Mouse (Mus musculus) c-Kit-positive CD71-positive TER-119-positive erythroid progenitor cells, embryonic 14.5 days (primary cell): ENCODE measurements around the gene Pnpo.

ENCODE experiments used
- DNase-seq: peaks from one replicate; pipeline ENCODE4 v3.0.0-alpha.2; 2013; ENCODE audit warnings: low spot score

Gene Pnpo

DNA sequence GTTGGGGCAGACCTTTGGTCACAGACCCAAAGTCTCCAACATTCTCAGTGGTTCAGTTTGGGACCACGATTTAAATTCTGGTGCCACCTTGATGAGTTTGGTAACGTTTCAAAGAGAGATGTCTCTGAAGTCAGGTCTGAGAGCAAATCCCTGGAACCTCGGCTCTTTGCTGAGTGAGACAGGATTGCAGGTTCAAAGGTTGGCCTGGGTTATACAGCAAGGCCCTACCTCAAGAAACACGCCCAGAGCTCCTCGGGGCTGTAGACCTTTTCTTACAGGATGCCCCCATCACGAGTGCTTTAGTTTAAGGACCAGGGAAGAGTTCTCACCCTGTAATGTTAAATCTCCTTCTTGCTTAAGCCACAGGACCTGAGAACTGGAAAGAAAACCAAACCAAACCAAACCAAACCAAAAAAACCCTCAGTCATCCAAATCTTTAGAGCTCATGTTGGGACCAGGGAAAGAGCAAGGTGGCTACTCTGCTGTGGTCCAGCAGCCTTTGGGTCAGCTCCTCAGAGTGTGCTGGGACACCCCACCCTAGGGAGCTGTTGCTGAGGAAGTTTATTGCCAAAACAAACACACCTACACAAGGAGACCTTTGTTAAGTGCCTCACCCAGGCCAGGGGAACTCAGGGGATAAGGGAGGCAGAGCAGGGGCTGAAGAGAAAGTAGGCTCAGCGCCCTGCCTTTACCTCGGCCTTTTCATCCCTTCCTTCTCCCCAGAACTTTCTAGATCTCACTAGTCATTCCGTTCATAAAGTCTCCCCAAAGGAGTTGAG is 7.7 kb downstream of the Pnpo start:
- DNase-seq, result no peak

DNA sequence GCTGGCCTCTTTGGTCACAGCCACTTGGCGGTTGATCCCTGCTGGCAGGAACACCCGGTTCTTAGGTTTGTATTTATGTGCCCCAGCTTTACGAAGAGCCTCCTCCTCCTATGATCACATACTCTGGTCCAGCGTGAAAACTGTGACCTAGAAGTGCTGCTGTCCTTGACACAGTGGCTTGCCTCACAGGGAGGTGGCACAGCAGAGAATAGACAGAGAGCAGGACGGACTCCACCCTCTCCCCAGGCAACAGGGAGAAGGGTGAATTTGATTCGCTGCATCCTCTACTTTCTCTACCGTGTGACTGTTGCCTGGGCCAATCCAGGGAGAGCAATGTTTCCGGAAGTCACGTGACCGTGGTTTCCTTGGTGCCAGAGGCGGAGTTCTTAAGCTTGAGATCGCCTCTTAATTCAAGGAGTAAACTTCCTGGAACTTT is 8.8 kb downstream of the Pnpo start:
- peak; percentile 82 for DNase-seq

DNA sequence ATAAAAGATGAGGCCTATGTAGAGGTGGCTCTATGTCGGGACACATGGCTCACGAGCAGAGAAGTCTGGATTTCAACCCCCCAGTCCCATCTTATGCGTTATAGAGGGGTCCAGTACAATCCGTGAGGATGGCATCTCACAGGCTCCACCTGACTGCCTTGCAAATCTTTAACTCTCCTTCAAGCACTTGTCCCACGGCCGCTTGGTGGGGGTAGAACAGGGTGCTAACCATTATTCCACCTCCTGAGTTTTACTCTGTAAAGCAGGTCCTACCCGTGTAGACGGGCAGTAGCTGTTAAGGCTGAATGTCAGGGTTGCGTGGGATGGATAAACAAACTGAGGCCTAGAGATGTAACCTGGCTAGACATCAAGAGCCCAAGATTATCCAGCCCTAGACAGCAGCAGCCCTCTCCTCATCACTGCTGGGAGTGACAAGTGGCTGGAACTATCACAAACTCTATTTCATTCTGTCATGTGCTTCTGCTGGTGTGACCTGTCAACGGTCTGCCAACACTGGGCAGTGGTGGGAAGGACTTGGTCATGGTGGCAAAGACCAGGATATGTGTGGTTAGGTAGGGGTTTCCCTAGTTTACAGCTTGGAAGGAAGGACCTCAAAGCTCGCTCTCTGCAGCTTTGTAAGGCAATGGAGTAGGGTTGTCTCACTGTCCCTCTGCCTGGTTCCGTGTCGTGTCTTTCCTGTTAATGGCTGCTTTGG is 10.1 kb downstream of the Pnpo start:
- no peak for DNase-seq

DNA sequence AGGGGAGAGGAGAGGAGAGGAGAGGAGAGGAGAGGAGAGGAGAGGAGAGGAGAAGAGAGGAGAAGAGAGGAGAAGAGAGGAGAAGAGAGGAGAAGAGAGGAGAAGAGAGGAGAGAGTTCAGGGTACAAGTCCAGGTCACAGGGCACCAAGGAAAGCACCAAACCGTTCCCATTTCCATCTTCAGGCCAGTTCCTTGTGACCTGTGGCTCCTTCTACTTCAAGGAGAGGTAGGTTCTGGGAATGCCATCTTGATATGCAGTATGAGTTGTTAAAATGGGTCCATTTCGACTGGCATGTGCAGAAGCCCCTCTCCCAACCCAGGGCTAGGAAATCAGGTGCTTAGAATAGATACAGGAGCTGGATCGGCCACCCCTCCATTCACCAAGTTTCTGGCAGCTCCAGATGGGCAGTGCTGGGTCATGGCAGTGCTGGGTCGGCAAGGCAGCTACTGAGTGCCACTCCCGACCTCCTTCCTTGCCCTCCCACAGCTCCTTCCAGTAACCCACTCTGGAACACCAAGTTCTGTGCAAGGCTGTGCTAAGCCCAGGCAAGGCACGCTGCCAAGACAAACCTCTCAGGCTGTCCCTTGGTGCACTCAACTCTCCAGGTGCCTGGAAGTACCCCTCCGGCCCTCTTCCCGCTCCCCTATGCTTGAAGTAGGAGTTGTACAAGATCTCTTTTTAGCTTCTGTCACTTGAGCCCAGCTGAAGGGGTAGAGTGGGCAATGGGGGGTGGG is 12.3 kb downstream of the Pnpo start:
- no peak for DNase-seq

DNA sequence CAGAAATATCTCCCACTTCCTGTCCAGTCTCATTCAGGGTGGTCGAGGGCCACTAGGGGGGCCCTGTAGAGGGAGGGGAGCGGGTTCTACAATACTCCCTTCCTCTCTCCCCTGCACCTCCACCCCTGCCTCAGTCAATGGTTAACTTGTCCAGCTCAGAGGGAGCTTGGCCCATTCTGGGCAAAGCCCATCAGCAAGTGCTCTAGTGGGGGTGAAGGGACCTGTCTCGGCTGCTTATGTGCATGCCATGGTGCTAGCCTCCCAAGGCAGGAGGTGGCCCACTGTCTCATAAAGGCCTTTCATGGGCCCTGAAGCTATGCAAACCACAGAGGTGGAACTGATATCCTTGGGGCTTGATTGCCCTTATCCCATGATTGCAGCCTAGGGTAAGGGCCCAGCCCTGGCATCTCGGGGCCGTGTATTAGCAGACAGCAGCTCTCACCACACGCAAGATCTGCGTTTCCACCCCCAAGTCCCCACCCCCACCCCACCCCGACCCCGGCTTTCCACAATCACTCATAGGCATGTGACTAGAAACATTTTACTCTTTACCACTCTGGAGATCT is 13.9 kb downstream of the Pnpo start:
- DNase-seq, result no peak

DNA sequence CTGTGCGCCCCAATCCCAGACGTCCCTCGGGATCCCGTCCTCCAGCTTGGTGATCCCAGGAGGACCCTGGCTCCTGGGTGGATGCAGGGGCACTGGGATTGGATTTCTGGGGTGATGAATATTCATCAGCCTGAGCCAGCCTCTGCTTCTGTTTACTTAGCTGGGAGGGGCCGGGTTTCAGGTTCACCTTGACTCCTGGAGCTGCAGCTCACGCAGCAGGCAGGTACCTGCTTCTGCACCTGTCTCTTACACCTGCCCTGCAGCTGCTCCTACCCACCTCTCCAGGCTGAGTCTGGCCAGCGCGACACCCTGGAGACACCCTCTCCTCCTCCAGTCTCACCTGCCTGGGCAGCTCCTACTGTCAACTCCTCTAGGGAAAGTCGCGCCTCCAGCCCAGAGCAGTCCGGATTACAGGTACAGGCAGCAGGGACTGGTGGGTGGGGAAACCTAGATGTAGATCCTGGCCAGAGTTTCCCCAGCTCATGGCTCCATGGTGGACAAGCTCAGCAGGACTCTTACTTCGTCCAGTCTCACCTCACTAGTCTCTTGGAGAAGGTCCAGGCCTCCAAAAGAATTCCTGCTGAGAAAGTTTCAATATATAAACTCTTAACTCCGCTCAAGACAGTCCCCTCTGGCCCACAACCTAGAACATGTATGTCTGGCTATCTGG is 14.6 kb downstream of the Pnpo start:
- no peak for DNase-seq

DNA sequence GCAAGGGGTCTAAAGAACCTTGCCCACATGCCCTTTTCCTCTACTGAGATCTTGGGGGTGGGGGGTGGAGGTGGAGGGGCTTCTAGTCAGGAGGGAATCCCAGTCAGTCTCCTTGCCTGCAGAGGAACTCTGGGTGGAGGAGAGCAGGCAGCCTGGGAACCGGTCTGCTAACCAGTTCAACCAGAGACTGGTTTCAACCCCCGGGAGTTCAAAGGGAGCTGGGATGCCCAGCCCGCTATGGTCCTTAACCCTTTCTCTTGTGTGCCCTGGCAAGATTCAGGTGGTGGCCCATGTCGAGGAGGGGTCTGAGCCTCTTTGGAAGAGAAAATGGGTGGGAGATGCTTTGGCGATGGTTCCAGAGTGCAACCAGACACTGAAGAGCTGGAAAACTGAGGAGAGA is 15.1 kb downstream of the Pnpo start:
- DNase-seq, result no peak

DNA sequence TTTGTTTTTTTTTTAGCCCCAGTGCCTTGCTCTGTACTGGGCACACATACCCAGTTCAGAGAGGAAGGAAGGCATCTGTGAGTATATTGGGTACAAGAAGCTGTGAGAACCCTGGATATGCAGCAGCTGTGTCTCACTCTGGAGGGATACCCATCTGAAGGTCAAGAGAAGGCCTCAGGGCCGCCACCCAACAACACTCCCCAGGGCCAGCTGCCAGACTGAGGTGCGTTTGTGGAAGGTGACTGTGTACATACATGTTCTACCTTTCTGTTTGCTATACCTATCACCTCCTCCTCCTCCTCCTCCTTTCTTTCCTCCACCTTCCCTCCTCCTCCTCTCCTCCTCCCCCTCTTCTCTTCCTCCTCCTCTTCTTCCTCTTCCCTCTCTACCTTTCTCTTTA is 15.7 kb downstream of the Pnpo start, which contains the start of gene Prr15l:
Gene Prr15l, plus strand, starts transcription at position 17 of the 400 bp plus-strand sequence.
- DNase-seq, result no peak

DNA sequence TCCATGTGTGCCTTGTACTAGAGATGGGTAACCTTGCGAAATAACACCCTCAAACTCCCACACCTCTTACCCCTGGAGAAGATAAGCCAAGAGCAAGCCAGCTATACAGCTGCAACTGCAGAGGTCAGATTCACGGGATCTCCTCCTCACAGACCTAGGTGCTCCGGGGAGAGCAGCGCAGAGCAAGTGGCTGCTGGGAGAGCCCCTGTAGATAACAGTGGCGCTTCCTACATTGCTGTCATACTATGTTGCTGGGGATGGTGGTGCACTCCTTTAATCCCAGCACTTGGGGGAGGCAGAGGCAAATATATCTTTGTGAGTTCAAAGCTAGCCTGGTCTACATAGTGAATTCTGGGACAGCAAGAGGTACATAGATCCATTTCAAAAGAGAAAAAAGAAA is 17.2 kb downstream of the Pnpo start:
- DNase-seq, result peak; percentile 59

DNA sequence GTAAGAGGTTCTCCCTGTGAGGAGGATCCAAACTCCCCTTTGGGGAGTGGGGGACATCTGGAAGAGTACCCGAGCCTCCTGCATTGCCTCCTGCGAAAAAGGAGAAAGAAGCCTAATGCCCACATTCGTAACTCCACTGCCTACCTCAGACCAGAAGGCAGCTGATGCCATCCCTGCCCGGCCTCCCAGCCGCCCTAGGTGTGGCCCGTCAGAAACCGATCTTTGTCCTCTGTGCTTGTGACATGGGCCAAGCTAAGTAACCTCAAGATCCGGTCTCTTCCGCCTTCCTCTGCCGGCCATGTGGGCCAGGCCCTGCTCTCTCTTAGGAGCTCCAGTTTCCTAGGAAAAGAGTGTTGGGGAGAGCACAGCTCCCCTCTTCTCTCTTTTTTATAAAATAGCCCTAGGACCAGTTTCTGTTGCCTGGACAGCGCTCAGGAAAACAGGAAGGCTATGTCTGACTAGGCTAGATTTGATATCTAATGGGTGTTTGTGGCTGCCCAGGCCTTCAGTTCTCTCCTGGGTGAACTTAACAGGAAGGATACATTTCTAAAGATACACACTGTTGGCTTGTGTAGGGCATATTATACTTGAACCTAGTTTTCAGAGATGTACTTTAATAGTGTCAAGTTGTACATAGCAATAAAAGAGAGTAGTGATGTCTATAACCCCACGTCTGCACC is 18.2 kb downstream of the Pnpo start:
- DNase-seq, result no peak

DNA sequence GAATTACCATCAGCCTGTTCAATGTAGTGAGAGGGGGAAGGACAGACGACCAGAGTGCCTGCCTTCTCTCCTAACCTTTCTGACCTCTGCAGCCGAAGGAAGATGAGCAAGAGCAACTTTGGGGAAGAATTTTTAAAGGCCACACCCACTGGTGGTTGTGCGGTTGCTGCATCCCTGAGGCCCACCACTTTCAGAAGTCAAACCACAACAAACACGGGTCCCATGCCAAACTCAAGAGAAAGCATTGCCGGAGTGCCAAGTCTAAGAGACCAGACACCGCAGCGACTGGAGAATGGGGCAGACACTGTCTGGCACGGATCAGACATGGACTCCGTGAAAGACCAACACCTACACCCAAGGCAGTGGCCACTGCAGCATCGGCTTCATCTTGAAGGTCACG is 18.9 kb downstream of the Pnpo start:
- DNase-seq, result no peak

DNA sequence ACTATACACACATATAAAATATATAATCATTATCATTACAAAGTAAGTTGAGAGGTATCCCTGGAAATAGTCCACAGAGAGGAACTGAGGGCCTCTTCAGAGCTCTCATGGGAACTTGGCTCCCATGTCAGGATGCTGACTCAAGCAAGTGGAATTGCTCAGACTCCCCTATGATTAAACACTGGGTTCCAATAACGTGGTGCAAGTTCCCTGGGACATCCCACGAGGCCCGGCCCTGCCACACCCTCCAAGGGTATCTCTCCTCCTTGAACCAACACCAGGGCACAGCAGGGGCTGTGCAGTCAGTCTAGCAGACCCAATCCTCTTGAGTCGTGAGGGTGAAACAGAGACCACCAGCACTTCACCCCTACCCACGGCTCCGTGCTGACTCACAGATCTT is 24.8 kb downstream of the Pnpo start:
- DNase-seq, result no peak

DNA sequence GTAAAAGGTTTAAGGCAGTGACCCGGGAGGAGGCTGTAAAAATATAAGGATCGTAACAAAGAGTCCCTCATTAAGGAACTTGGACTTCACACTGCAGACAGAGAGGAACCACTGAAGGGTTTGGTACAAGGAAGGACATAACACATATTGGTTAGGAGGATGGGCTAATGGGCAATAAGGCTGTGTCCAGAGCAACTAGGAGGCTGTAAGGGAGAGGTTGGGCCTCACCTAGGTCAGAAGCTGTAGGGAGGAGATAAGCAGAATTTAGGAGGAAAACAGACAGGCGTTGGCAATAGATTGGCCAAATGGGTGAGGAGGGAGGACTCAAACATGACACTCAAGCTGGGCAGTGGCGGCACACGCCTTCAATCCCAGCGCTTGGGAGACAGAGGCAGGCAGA is 26.4 kb downstream of the Pnpo start:
- peak; percentile 79 for DNase-seq

DNA sequence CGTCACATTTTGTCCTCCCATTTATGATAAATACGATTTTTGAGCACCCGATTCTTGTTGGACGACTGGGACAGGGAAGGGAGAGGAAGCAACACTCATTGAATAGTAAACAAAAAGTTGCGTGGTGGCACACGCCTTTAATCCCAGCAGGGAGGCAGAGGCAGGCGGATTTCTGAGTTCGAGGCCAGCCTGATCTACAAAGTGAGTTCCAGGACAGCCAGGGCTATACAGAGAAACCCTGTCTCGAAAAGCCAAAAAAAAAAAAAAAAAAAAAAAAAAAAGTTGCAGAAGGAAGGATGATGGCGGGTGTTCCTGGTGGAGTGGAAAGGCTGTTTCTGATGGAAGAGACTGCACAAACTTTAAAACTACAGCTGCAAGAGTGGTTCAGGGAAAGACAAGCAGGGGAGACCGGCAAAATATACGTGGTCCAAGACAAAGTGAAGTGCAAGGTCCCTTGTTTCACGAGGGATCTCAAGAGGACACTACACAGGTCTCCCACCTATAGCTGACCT is 26.8 kb downstream of the Pnpo start:
- DNase-seq, result no peak

DNA sequence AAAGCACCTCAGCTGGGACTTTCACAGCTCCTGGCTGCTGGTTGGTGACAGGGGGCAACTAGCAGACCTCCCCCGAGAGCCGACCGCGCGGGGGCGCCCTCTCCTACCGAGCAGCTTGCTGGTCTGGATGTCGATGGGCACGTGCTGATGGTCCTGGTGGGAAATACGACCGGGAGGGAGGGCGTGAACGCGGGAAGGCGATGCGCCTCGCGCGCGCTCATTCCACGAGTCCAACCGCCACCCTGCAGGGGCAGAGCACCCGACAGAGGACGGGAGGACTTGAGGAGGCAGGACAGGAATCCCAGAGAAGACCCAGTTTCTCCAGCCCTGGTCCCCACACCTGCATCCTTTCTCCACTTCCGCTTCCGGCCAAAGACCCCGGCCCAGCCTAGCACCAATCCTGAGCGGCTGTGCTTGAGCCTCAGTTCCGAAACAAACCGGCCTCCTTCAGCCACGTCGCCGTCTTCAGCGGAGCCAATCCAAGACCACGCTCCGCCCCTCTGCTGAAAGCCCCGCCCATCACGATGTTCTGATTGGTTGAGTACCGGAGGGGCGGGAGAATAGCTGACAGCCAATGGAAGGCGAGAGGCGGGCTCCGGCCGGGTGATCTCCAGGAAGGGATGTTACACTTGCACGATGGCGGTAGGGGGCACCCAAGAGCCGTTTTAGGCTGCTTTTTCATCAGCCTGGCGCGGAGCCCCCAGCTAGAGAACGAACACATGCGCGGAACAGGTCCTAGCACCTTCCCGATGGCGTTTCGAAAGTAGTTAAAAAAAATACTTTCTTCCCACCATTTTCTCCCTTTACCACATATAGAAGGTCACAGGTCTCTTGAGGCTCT is 27.5 kb downstream of the Pnpo start, which contains the start of gene Cdk5rap3:
Gene Cdk5rap3, minus strand, starts transcription at position 453 of the 841 bp plus-strand sequence.
- DNase-seq, result peak; percentile 99

DNA sequence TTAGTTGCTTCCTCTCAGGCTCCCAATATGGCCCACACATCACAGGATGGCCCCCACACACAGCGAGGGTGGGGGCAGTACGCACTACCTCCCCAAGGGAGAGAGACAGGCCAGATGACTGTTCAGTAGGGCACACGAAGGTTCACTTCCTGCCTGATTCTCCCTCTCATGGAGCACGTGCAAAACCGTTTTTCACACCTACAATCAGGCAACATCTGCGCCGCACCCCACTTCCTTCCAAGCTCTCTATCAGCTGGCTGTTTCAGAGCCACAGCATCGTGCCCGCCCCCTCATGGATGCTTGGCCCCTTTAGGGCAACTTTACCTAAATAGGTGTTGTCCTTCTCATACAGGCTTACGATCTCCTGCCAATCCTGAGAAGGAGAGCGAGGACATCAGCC is 31.1 kb downstream of the Pnpo start:
- no peak for DNase-seq

DNA sequence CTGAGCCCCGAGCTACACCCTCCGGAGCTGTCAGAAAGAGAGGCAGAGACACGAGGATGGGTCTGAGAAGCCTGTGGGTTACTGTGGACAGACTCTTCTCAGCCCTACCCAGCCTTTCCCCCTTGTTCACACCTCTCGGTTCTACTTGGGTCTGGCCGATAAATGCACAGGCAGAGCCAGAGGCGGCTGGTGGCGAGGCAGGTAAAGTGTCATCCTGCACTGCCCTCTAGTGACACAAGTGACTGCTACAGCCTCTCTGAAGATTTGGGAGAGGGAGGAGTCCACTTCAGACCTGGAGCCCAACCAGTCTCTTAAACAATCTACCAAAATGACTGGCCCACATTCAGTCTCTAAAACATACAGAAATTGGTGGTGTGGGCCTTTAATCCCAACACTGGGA is 33.8 kb downstream of the Pnpo start:
- DNase-seq, result peak; percentile 74

DNA sequence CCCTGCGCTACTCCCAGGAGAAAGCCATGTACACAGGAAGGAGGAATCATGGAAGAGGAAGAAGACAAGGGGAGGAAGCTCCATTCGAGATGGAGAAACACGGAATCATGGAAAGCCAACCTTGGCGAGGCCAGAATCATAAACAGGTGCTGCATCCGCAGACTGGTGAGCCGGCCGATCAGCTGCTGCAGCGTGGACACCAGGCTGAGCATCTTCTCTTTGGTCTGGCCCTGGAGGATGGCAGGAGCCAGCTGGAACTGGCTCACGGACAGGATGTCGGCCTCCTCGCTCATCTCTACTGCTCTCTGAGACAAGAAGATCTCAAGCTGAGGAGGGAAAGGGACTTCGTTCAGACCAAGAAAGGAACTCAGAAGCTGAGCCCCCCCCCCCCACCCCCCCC is 35.2 kb downstream of the Pnpo start:
- no peak for DNase-seq

DNA sequence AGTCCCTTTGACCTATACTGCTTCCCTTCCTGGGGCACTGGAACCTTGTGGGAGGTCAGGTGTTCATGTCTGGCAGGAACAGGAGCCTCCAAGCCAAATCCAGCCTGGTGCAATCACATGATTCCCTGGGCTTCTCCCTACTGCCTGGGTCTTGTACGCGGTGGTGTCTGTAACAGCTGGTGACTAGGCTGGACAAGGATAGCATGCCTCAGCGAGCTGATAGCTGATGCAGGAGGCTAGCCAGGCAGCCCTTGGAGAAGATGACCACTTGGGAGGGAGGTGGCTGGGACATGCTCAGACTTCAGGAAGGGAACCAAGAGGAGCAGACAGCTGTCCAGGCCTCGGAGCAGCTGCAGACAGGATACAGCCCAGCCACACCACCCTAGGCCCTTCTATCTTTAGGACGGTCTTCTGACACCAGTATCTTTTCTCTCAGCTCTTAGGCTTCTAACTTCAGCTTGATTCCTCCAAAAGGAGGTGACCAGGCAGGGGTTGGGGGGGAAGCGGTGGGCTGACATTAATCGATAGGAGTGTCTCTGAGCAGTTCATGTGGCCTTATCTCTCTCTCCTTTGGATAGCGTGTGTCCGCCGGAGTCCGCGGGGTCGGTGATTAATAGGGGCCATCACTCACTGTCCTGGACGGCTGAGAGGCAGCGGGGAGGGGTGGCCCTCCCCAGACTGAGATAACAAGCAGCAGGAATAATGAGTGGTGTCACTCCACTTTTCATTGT is 37.2 kb downstream of the Pnpo start:
- no peak for DNase-seq
